Mouse (Mus musculus) gonadal fat pad, adult 2 months (tissue): ENCODE data around the gene Ssx2ip. TPM values are rescaled to one million over a fixed set of nuclear protein-coding genes. Genes with fewer than 3 reads are reported as not detected.

ENCODE experiments used
- DNase-seq: peaks from one replicate; pipeline ENCODE4 v3.0.0-alpha.2; 2012; ENCODE audit warnings: low read depth
- polyA plus RNA-seq: library from polyadenylated mRNA; depleted of rRNA; stranded (reverse); fragments of >200 nt; gene quantifications from 2 replicates; pipeline ENCODE4 v1.2.3, GENCODE M21; 2012

Gene Ssx2ip
- polyA plus RNA-seq, 1 experiment = 8.4 TPM

GRCm38 (mm10) chr3:146435533-146435932, 31.1 kb downstream of the Ssx2ip start:
- no peak for DNase-seq

- DNase-seq = no peak
Measured at GRCm38 (mm10) chr3:146436114-146436513, 31.7 kb downstream of the Ssx2ip start.

- DNase-seq = no peak
Measured at GRCm38 (mm10) chr3:146440011-146440410, 35.6 kb downstream of the Ssx2ip start.

GRCm38 (mm10) chr3:146440422-146440821, 36.0 kb downstream of the Ssx2ip start:
- no peak for DNase-seq

GRCm38 (mm10) chr3:146442484-146442883, 38.0 kb downstream of the Ssx2ip start:
- no peak for DNase-seq

GRCm38 (mm10) chr3:146442936-146443335, 38.5 kb downstream of the Ssx2ip start:
- DNase-seq = no peak

- DNase-seq = no peak
Measured at GRCm38 (mm10) chr3:146443380-146443779, 38.9 kb downstream of the Ssx2ip start.

GRCm38 (mm10) chr3:146444880-146445279, 40.4 kb downstream of the Ssx2ip start:
- DNase-seq = no peak

GRCm38 (mm10) chr3:146447156-146447555, 42.7 kb downstream of the Ssx2ip start:
- no peak for DNase-seq

GRCm38 (mm10) chr3:146447598-146447997, 43.2 kb downstream of the Ssx2ip start:
- DNase-seq = no peak

GRCm38 (mm10) chr3:146448372-146448771, 43.9 kb downstream of the Ssx2ip start:
- no peak for DNase-seq

- DNase-seq = no peak
Measured at GRCm38 (mm10) chr3:146448969-146449368, 44.5 kb downstream of the Ssx2ip start.

GRCm38 (mm10) chr3:146449745-146450250, 45.4 kb downstream of the Ssx2ip start, which contains the start of gene Ctbs:
Ctbs (plus strand) TSS chr3:146449795.
- DNase-seq = no peak

- DNase-seq = peak; percentile 50
Measured at GRCm38 (mm10) chr3:146450371-146450841, 46.0 kb downstream of the Ssx2ip start.

GRCm38 (mm10) chr3:146451375-146451774, 46.9 kb downstream of the Ssx2ip start:
- DNase-seq = no peak

- no peak for DNase-seq
Measured at GRCm38 (mm10) chr3:146462939-146463338, 58.5 kb downstream of the Ssx2ip start.

- no peak for DNase-seq
Measured at GRCm38 (mm10) chr3:146469226-146469625, 64.8 kb downstream of the Ssx2ip start.

- no peak for DNase-seq
Measured at GRCm38 (mm10) chr3:146472657-146473056, 68.2 kb downstream of the Ssx2ip start.

GRCm38 (mm10) chr3:146473741-146474140, 69.3 kb downstream of the Ssx2ip start:
- no peak for DNase-seq

GRCm38 (mm10) chr3:146474428-146474827, 70.0 kb downstream of the Ssx2ip start:
- no peak for DNase-seq

- DNase-seq = no peak
Measured at GRCm38 (mm10) chr3:146482044-146482443, 77.6 kb downstream of the Ssx2ip start.

- no peak for DNase-seq
Measured at GRCm38 (mm10) chr3:146486464-146486863, 82.0 kb downstream of the Ssx2ip start.
